Mouse (Mus musculus): ENCODE results near the gene Itga7. TPM values are rescaled to one million over a fixed set of nuclear protein-coding genes. Genes with fewer than 3 reads are reported as not detected.
A peak's percentile ranks its signal among the peaks of the same experiment; 100 is the strongest.

Gene Itga7
- 0.43 and 0.79 TPM in 2 replicates for polyA plus RNA-seq (2014; fragmentation: Nextera tagmentation; extraction: Ambion mirVana)

- Histone ChIP-seq H3K4me2 (peak within 1 kb of the TSS; percentile 87), H3K36me3 (ENCODE audit: control insufficient read depth, insufficient read depth, low read length) (no peaks in the 10 kb centered on the region), H3K9ac (ENCODE audit: low read depth, low read length) (peak within 1 kb of the TSS; percentile 52; the same call in 1 of the 2 replicates), H3K9me3 (replicated peaks; ENCODE audit: control insufficient read depth, low read length) (no peaks in the 10 kb centered on the region), H3K27ac (ENCODE audit: low read depth, low read length) (no peak within 1 kb of the TSS), H3K27me3 (ENCODE audit: control insufficient read depth, insufficient read depth, low read length) (peaks cover 33% of the 10 kb centered on the region), H3K4me3 (ENCODE audit: low read depth, low read length) (peak within 1 kb of the TSS; percentile 50), H3K4me1 (ENCODE audit: control insufficient read depth, insufficient read depth, low read length) (peaks cover 13% of the 10 kb centered on the region)
- under 1% methylated on average over 26 of the region's 26 CpGs for WGBS (ENCODE audit: insufficient replicate concordance)
- peak; percentile 63 for ATAC-seq (replicated peaks; ENCODE audit: insufficient number of reproducible peaks, low FRiP score, low TSS enrichment)
These were observed at the start of gene Itga7 for GRCm38 (mm10) chr10:128933574-128933973. Itga7 (plus strand) TSS chr10:128933818.

GRCm38 (mm10) chr10:128888941-128889827 is 44.4 kb upstream of the Itga7 start:
- no peaks in the 10 kb centered on the region for H3K9me3 ChIP-seq (replicated peaks; ENCODE audit: control insufficient read depth, low read length)
- H3K4me1 ChIP-seq (ENCODE audit: control insufficient read depth, insufficient read depth, low read length): peaks cover 22% of the 10 kb centered on the region
- peak overlapping the region; percentile 93 for H3K4me2 ChIP-seq
- ATAC-seq (replicated peaks; ENCODE audit: insufficient number of reproducible peaks, low FRiP score, low TSS enrichment): no peak
- H3K27ac ChIP-seq (ENCODE audit: low read depth, low read length): peak overlapping the region; percentile 71
- 0 out of 2 replicates have a peak, but pooled peaks cover 2% of the 10 kb centered on the region for H3K36me3 ChIP-seq (ENCODE audit: control insufficient read depth, insufficient read depth, low read length)
- peaks cover 6% of the 10 kb centered on the region; the same call in 1 of the 2 replicates for H3K27me3 ChIP-seq (ENCODE audit: control insufficient read depth, insufficient read depth, low read length)
- H3K9ac ChIP-seq (ENCODE audit: low read depth, low read length): peak overlapping the region; percentile 62
- 1% methylated on average over 7 of the region's 7 CpGs for WGBS (ENCODE audit: insufficient replicate concordance)
- H3K4me3 ChIP-seq (ENCODE audit: low read depth, low read length): peak overlapping the region; percentile 78

DNA sequence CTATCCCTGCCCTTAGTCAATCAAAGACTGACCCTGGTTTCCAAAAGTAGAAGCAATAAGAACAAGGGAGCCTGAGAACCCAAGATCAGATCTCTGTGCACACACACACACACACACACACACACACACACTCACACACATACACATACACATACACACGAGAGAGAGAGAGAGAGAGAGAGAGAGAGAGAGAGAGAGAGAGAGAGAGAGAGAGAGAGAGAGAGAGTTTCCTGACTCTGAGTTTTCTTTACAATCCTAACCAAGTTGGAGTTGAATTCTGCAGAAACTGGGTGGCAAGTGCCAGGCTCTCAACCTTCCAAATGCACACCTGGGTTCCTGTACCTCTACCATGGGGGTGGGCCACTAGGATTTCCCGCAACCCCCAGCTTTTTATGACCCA is 43.8 kb upstream of the Itga7 start:
- H3K27ac ChIP-seq (ENCODE audit: low read depth, low read length): peak overlapping the region; percentile 71; the same call in 1 of the 2 replicates
- H3K4me1 ChIP-seq (ENCODE audit: control insufficient read depth, insufficient read depth, low read length): peaks cover 22% of the 10 kb centered on the region
- H3K4me3 ChIP-seq (ENCODE audit: low read depth, low read length): peak overlapping the region; percentile 78
- H3K27me3 ChIP-seq (ENCODE audit: control insufficient read depth, insufficient read depth, low read length): peaks cover 10% of the 10 kb centered on the region; the same call in 1 of the 2 replicates
- H3K36me3 ChIP-seq (ENCODE audit: control insufficient read depth, insufficient read depth, low read length): 0 out of 2 replicates have a peak, but pooled peaks cover 2% of the 10 kb centered on the region
- no peak for ATAC-seq (replicated peaks; ENCODE audit: insufficient number of reproducible peaks, low FRiP score, low TSS enrichment)
- peak overlapping the region; percentile 82; the same call in 1 of the 2 replicates for H3K9ac ChIP-seq (ENCODE audit: low read depth, low read length)
- peak overlapping the region; percentile 93 for H3K4me2 ChIP-seq
- WGBS (ENCODE audit: insufficient replicate concordance): 20% methylated on average over 2 of the region's 2 CpGs
- no peaks in the 10 kb centered on the region for H3K9me3 ChIP-seq (replicated peaks; ENCODE audit: control insufficient read depth, low read length)

- H3K4me1 ChIP-seq (ENCODE audit: control insufficient read depth, insufficient read depth, low read length): peaks cover 22% of the 10 kb centered on the region
- peaks cover 10% of the 10 kb centered on the region; the same call in 1 of the 2 replicates for H3K27me3 ChIP-seq (ENCODE audit: control insufficient read depth, insufficient read depth, low read length)
- H3K9ac ChIP-seq (ENCODE audit: low read depth, low read length): peak overlapping the region; percentile 82
- peak overlapping the region; percentile 93 for H3K4me2 ChIP-seq
- H3K36me3 ChIP-seq (ENCODE audit: control insufficient read depth, insufficient read depth, low read length): 0 out of 2 replicates have a peak, but pooled peaks cover 2% of the 10 kb centered on the region
- H3K27ac ChIP-seq (ENCODE audit: low read depth, low read length): peak overlapping the region; percentile 82
- H3K9me3 ChIP-seq (replicated peaks; ENCODE audit: control insufficient read depth, low read length): no peaks in the 10 kb centered on the region
- H3K4me3 ChIP-seq (ENCODE audit: low read depth, low read length): peak overlapping the region; percentile 78
- ATAC-seq (replicated peaks; ENCODE audit: insufficient number of reproducible peaks, low FRiP score, low TSS enrichment): peak; percentile 12; the same call in 1 of the 2 replicates
- under 1% methylated on average over 40 of the region's 40 CpGs for WGBS (ENCODE audit: insufficient replicate concordance)
These were observed 43.0 kb upstream of the Itga7 start for GRCm38 (mm10) chr10:128890383-128891295.

- Histone ChIP-seq H3K9me3 (replicated peaks; ENCODE audit: control insufficient read depth, low read length) (no peaks in the 10 kb centered on the region), H3K36me3 (ENCODE audit: control insufficient read depth, insufficient read depth, low read length) (0 out of 2 replicates have a peak, but pooled peaks cover 2% of the 10 kb centered on the region), H3K27me3 (ENCODE audit: control insufficient read depth, insufficient read depth, low read length) (peaks cover 16% of the 10 kb centered on the region; the same call in 1 of the 2 replicates), H3K4me3 (ENCODE audit: low read depth, low read length) (peak within 1 kb of the TSS; percentile 78), H3K4me2 (peak within 1 kb of the TSS; percentile 93), H3K27ac (ENCODE audit: low read depth, low read length) (peak within 1 kb of the TSS; percentile 82), H3K9ac (ENCODE audit: low read depth, low read length) (peak within 1 kb of the TSS; percentile 82), H3K4me1 (ENCODE audit: control insufficient read depth, insufficient read depth, low read length) (peaks cover 22% of the 10 kb centered on the region)
- ATAC-seq (replicated peaks; ENCODE audit: insufficient number of reproducible peaks, low FRiP score, low TSS enrichment): peak; percentile 60
- WGBS (ENCODE audit: insufficient replicate concordance): under 1% methylated on average over 68 of the region's 89 CpGs
These were observed 42.1 kb upstream of the Itga7 start, which contains the start of gene Gdf11 for GRCm38 (mm10) chr10:128891296-128892094. Gdf11 (minus strand) TSS chr10:128891718.

GRCm38 (mm10) chr10:128892246-128892645 is 41.4 kb upstream of the Itga7 start:
- Histone ChIP-seq H3K4me1 (ENCODE audit: control insufficient read depth, insufficient read depth, low read length) (peaks cover 19% of the 10 kb centered on the region), H3K27ac (ENCODE audit: low read depth, low read length) (no peak overlapping the region), H3K4me3 (ENCODE audit: low read depth, low read length) (peak overlapping the region; percentile 78), H3K36me3 (ENCODE audit: control insufficient read depth, insufficient read depth, low read length) (0 out of 2 replicates have a peak, but pooled peaks cover 2% of the 10 kb centered on the region), H3K27me3 (ENCODE audit: control insufficient read depth, insufficient read depth, low read length) (peaks cover 21% of the 10 kb centered on the region), H3K9me3 (replicated peaks; ENCODE audit: control insufficient read depth, low read length) (no peaks in the 10 kb centered on the region), H3K9ac (ENCODE audit: low read depth, low read length) (peak overlapping the region; percentile 82), H3K4me2 (peak overlapping the region; percentile 93)
- no peak for ATAC-seq (replicated peaks; ENCODE audit: insufficient number of reproducible peaks, low FRiP score, low TSS enrichment)
- WGBS (ENCODE audit: insufficient replicate concordance): 1% methylated on average over 9 of the region's 9 CpGs

GRCm38 (mm10) chr10:128895437-128895836 is 38.2 kb upstream of the Itga7 start:
- H3K4me1 ChIP-seq (ENCODE audit: control insufficient read depth, insufficient read depth, low read length): peaks cover 5% of the 10 kb centered on the region
- H3K9ac ChIP-seq (ENCODE audit: low read depth, low read length): no peak overlapping the region
- peak overlapping the region; percentile 48 for H3K4me2 ChIP-seq
- H3K4me3 ChIP-seq (ENCODE audit: low read depth, low read length): peak overlapping the region; percentile 18
- no peaks in the 10 kb centered on the region for H3K9me3 ChIP-seq (replicated peaks; ENCODE audit: control insufficient read depth, low read length)
- WGBS (ENCODE audit: insufficient replicate concordance): under 1% methylated on average over 9 of the region's 9 CpGs
- peaks cover 24% of the 10 kb centered on the region for H3K27me3 ChIP-seq (ENCODE audit: control insufficient read depth, insufficient read depth, low read length)
- H3K27ac ChIP-seq (ENCODE audit: low read depth, low read length): no peak overlapping the region
- H3K36me3 ChIP-seq (ENCODE audit: control insufficient read depth, insufficient read depth, low read length): no peaks in the 10 kb centered on the region
- no peak for ATAC-seq (replicated peaks; ENCODE audit: insufficient number of reproducible peaks, low FRiP score, low TSS enrichment)

Data from heart, embryonic 11.5 days (tissue).